Mouse (Mus musculus) thymus, postnatal 10 days (tissue): ENCODE measurements around the gene Gm6169.
"Not testable (repeated sequence)": the region's sequence is repeated elsewhere in the genome, so short reads cannot be mapped to it uniquely, and the experiment has no call there.

Source experiments
- DNase-seq, 2 experiments: peaks; one replicate each; pipeline ENCODE4 v3.0.0; 2021; ENCODE audit warnings: low spot score in 2 of 2

The Gm6169 gene

GRCm38 (mm10) chr13:97099187-97099852 lies at the start of gene Gm6169:
Gene Gm6169 (minus strand): TSS chr13:97099237.
- peak in 1 of 2 experiments; percentile 20 for DNase-seq

DNA sequence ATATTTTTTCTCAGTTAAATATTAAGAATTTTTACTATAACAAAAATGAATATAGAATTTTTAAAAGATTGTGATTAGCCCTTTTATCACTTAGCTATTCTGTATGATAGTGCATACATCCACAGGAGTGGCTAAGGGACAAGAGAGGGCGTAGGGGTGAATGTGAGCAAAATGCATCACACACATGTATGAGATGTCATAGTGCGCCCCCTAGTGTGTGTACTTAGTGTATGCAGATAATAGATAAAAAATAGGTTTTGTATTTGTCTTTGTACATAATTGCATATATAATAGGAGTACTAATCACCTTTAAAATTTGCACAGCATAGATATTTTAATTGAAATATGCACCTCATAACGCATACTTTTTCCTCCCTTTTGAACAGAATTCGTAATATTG lies 46.8 kb upstream of the Gm6169 start:
- peak in 1 of 2 experiments; percentile 67 for DNase-seq

GRCm38 (mm10) chr13:97142321-97142720 lies 43.3 kb upstream of the Gm6169 start:
- no peak for DNase-seq

DNA sequence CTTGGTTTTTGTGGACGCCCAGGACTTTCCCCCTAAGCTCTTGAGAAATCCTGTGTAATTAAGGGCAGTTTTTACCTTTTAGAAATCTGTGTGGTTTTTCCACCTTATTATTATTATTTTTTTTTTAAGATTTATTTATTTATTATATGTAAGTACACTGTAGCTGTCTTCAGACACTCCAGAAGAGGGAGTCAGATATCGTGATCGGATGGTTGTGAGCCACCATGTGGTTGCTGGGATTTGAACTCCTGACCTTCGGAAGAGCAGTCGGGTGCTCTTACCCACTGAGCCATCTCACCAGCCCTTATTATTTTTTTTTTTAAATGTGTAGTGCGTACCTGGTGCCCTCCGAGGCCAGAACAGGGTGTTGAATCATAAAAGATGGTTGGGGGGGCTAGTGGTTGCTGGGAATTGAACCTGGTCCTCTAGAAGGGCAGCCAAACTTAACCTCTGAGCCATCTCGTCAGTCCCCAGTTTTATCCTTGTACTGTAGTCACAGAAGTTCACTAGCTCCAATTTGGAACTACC lies 39.4 kb upstream of the Gm6169 start:
- DNase-seq, result not testable (repeated sequence)

DNA sequence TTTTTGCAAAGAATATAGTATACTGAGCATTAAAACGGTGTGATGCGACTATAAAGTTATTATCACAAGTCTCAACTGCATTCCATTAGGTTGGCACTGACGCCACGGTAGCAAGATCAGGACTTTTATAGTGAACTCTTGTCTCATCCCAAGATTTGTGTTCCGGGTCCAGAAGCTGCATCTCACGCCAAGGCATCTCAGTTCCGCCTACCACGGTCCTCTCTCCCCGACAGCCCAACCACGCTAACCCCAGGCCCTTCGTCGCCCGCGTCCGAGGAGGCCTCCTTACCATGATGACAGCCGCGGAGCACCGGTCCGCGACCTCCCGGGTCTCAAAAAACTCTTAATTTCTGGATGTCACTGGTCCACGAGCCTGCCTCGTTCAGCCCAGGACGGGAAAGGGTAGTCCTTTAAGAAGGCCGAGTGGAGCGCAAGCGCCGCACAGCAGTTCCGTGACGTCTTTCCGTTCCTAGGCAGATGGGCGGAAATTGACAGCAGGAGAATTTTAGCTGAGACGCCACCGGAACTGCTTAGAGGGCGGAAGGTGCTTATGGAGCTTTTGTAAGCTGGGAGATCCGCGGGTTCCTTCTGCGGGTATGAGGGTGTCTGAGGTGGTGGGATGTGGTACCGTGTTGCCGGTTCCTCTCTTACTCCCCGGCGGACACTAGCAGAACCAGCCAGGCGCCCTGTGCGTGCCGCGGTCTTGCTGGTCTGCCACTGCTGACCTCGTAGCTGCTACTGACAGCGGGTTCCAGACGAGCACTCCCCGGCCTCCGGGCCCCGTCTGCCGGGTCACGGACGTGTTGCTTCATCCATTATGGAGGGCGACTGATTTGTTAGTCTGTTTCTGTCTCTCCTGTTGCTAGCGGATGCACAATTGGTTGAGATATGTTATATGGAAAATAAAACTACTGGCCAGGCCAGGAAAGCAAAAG lies 38.7 kb upstream of the Gm6169 start, which contains the start of the genes Gfm2 and Nsa2:
TSS of gene Gfm2 (plus strand) at position 472 of the 935 bp plus-strand sequence.
TSS of gene Nsa2 (minus strand) at position 472 of the 935 bp plus-strand sequence.
- DNase-seq, result peak; percentile 79 to 85

DNA sequence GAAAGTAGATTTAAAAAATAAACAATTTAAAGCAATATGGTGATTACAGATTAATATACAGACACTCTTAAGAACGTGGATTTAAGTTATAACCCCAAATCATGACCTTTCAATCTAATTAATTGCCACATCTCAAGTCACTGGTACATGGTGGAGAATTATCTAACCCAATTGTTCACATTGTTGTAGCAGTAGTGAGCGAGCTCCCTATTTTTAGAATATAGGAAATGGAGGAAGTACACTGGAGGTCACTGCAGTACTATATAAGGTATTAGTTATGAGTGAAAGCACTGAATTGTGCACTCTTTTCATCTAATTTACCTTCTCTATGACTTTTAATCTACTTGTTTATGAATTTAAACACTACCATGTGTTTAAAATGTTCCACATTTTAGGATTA lies 31.4 kb upstream of the Gm6169 start:
- DNase-seq, result not testable (repeated sequence)

- DNase-seq, result not testable (repeated sequence)
These were observed 30.6 kb upstream of the Gm6169 start for GRCm38 (mm10) chr13:97129654-97130053.

- no peak for DNase-seq
These were observed 22.3 kb upstream of the Gm6169 start for GRCm38 (mm10) chr13:97121341-97121740.

DNA sequence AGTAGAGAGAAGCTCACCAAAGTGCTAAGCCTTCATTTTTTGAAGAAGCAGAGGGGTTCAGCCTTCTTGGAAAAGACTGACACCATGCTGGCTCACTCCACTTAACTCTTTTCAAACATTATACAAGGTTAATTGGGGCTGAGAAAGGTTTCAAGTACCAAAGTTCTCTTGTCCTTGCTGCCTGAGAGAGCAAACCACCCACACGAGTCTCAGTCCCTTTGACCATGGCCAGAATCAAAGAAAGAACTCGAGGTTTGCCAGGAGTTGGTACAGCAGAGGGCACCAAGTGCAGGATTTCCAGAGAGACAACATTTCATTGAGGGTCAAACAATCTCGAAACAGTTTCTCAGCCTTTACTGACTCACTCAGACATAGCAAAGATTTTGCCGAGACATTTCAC lies 10.0 kb upstream of the Gm6169 start:
- no peak for DNase-seq

DNA sequence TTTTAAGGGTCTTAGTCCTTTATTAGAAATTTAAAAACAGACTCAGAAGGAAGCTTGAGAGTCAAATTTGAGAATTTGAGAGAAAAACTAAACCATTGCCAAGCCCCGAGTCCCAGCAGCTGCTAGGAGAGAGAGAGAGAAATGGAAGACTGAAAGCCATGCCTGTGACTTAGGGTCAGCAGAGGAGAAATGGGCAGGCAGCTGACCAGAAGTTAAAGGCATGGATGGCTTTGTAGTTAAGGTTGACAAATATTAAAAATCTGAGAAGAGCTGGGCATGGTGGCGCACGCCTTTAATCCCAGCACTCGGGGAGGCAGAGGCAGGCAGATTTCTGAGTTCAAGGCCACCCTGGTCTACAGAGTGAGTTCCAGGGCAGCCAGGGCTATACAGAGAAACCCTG lies 8.7 kb upstream of the Gm6169 start:
- not testable (repeated sequence) for DNase-seq

DNA sequence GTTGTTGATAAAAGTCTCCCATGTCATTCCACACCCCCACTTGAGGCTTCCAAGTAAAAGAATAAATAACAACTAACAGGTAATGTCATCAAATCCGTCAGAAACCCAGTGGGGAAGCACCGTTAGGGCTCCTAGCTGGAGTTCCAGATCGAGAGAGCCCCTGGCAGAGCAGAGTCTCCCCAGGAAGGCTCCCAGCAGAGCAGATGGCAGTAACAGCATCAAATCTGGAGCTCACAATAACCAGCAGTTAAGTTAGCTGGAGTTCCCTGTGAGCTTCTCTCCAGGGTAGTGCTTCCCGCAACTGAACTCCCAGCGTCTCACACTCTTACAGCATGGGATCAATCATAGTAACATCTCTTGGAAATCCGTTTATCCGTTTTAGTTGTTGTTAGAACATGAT lies 6.0 kb upstream of the Gm6169 start:
- DNase-seq, result no peak

GRCm38 (mm10) chr13:97095726-97096125 lies 3.3 kb downstream of the Gm6169 start:
- DNase-seq, result no peak

- DNase-seq, result no peak
These were observed 10.9 kb downstream of the Gm6169 start for GRCm38 (mm10) chr13:97088183-97088582.

DNA sequence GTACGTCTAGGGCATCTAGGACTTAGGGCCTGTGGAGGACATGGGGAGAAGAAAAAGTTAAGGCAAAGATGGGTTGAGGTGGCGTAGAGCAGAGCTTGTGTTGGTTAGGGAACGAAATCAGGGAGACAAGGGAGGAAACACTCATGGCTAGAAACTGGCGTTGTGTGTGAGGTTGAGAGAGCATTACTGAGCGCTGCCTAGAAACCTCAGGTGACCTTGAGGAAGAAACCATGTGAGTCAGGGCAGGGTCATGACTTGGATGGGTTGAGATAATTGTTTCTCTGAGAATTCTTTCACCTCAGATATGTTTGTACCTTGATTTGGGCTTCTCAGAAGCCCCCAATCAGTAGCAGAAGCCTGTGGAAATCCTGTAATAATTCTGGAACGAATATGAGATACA lies 11.6 kb downstream of the Gm6169 start:
- no peak for DNase-seq

DNA sequence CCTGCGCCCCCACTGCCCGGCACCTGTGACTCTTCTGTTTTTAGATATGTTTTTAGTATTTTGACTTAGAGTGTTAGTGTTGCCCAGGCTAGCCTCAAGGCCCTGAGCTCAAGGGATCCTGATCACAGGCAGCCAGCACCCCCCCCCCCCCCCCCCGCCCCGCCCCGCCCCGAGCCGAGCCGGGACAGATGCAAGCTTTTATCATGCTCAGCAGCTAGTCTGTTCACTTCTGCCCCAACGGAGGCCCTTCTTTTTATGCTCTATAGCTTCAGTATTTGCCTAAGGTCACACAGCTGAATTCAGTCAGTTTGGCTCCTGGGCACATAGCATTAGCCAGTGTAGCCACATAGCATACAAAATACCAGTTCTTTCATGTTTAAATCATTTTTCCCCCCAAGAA lies 12.7 kb downstream of the Gm6169 start:
- no peak for DNase-seq

- no peak for DNase-seq
These were observed 16.6 kb downstream of the Gm6169 start for GRCm38 (mm10) chr13:97082432-97082831.

GRCm38 (mm10) chr13:97080615-97081014 lies 18.4 kb downstream of the Gm6169 start:
- no peak for DNase-seq

DNA sequence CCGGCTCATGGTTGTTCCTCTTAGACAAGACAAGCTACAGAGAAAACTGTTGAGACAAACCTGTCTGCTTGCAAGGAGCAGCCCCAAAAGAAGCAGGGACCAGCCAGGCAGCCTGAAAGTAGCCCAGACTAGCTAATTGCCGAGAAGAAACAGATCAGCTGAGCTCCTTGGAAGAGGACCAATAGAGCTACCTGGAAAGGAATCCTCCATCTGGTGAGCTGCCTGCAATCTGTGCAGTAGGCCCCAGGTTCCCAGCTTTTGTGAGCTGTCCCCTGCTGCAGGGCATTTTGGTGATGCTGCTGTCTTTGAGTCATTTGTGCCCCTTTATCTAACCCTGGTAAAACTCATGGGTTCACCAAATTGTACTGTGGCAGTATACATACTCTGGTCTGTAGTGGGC lies 18.8 kb downstream of the Gm6169 start:
- no peak for DNase-seq

DNA sequence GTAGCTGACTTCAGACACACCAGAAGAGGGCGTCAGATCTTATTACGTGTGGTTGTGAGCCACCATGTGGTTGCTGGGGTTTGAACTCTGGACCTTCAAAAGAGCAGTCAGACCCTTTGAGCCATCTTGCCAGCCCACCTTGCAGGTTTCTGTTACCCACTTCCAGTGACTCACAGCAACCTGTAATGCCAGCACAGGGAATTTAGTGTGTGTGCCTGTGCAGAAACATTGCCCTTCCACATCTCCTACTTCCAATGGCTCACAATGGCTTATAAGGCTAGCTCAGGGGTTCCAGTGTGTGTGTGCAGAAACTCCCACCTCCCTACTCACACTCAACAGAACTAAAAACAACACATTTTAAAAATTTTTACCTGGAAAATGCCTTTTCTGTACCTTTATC lies 21.5 kb downstream of the Gm6169 start:
- no peak for DNase-seq

- DNase-seq, result no peak
These were observed 25.5 kb downstream of the Gm6169 start for GRCm38 (mm10) chr13:97073497-97073896.

- DNase-seq, result peak in 1 of 2 experiments; percentile 12
These were observed 27.3 kb downstream of the Gm6169 start for GRCm38 (mm10) chr13:97071626-97072241.
